Mouse (Mus musculus) liver, embryonic 14.5 days (tissue): Measurements from ENCODE around the gene Pds5b.

Experiments
- CTCF ChIP-seq: IDR thresholded peaks from 2 replicates; pipeline ENCODE4 v1.5.1; 2016; ENCODE audit warnings: antibody characterized with exemption, low read depth, control low read depth
- EP300 ChIP-seq: IDR thresholded peaks from 2 replicates; pipeline ENCODE4 v1.6.1; 2016; ENCODE audit warnings: antibody characterized with exemption, low read depth

DNA sequence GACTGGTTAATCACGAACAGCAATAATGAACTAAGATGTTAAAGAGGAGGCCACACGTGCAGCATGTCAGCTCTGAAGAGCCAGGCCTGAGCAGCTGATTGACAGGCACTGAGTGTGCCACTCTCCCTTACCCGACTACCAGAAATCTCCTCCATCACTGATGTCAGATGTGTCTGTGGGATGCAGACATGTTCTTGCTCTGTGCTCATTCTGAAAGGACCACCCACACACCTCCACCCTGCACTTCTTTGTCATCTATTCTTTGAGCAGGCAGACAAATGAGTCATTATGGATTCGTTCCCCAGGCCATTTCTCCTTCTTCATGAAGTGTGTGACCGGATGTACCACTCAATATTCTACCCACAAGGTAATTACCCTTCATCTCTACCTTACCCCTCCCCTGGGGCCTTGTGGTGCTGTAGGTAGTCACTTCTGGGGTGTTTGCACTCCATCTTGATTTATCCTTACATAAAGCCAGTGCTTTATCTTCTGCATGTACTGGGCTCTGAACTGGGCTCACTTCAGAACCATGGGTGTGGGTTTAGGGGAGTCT lies 186.2 kb downstream of the Pds5b start:
- TF ChIP-seq CTCF (no peak), EP300 (no peak)
